Mouse (Mus musculus) right cerebral cortex, postnatal 14 days (tissue): Measurements from ENCODE around the gene Ldhb.
"Not testable (repeated sequence)": the region's sequence is repeated elsewhere in the genome, so short reads cannot be mapped to it uniquely, and the experiment has no call there.

Experiments
- DNase-seq: peaks from one replicate; pipeline ENCODE4 v3.0.0; 2022

The Ldhb gene

GRCm38 (mm10) chr6:142507785-142508162 is at the start of gene Ldhb:
TSS of gene Ldhb (minus strand) at chr6:142507957.
- DNase-seq: peak; percentile 91

GRCm38 (mm10) chr6:142555988-142556387 is 48.2 kb upstream of the Ldhb start:
- no peak for DNase-seq

GRCm38 (mm10) chr6:142551482-142551881 is 43.7 kb upstream of the Ldhb start:
- DNase-seq: no peak

- DNase-seq: no peak
These were observed 43.1 kb upstream of the Ldhb start for GRCm38 (mm10) chr6:142550871-142551270.

GRCm38 (mm10) chr6:142548377-142548776 is 40.6 kb upstream of the Ldhb start:
- DNase-seq: no peak

GRCm38 (mm10) chr6:142545132-142545531 is 37.4 kb upstream of the Ldhb start:
- no peak for DNase-seq

- no peak for DNase-seq
These were observed 35.9 kb upstream of the Ldhb start for GRCm38 (mm10) chr6:142543648-142544047.

GRCm38 (mm10) chr6:142542800-142543175 is 35.0 kb upstream of the Ldhb start:
- DNase-seq: no peak

- no peak for DNase-seq
These were observed 34.5 kb upstream of the Ldhb start for GRCm38 (mm10) chr6:142542082-142542799.

- no peak for DNase-seq
These were observed 32.9 kb upstream of the Ldhb start for GRCm38 (mm10) chr6:142540561-142541160.

GRCm38 (mm10) chr6:142540131-142540530 is 32.4 kb upstream of the Ldhb start:
- DNase-seq: no peak

- DNase-seq: no peak
These were observed 30.7 kb upstream of the Ldhb start for GRCm38 (mm10) chr6:142538503-142538902.

- DNase-seq: no peak
These were observed 25.7 kb upstream of the Ldhb start for GRCm38 (mm10) chr6:142533412-142533811.

- DNase-seq: no peak
These were observed 24.9 kb upstream of the Ldhb start for GRCm38 (mm10) chr6:142532686-142533085.

GRCm38 (mm10) chr6:142532141-142532540 is 24.4 kb upstream of the Ldhb start:
- DNase-seq: no peak

- no peak for DNase-seq
These were observed 22.6 kb upstream of the Ldhb start for GRCm38 (mm10) chr6:142530378-142530777.

GRCm38 (mm10) chr6:142529680-142530079 is 21.9 kb upstream of the Ldhb start:
- DNase-seq: no peak

GRCm38 (mm10) chr6:142527931-142528562 is 20.3 kb upstream of the Ldhb start:
- DNase-seq: no peak

- DNase-seq: peak; percentile 76
These were observed 17.0 kb upstream of the Ldhb start for GRCm38 (mm10) chr6:142524635-142525308.

- no peak for DNase-seq
These were observed 13.9 kb upstream of the Ldhb start for GRCm38 (mm10) chr6:142521591-142522110.

GRCm38 (mm10) chr6:142519110-142519509 is 11.4 kb upstream of the Ldhb start:
- DNase-seq: no peak

- DNase-seq: not testable (repeated sequence)
These were observed 7.6 kb upstream of the Ldhb start for GRCm38 (mm10) chr6:142515379-142515778.

GRCm38 (mm10) chr6:142514912-142515311 is 7.2 kb upstream of the Ldhb start:
- peak; percentile 84 for DNase-seq
